Comparison of ENCODE assay signal across 8 mouse cellular contexts in genomic region chr10:54074247-54074608, GRCm38 (mm10). TPM values are rescaled to one million over a fixed set of nuclear protein-coding genes. Genes with fewer than 3 reads are reported as not detected.
DNase-seq lines count a peak whose midpoint lies in the region; ATAC-seq and TF ChIP-seq lines count a peak whose summit lies in the region.

No protein-coding gene starts in this region.

- H3K27me3 ChIP-seq in C2C12 (ENCODE audit: control insufficient read depth, insufficient read depth, insufficient read length), result no peaks in the 10 kb centered on the region
- H3K27me3 ChIP-seq in embryonic facial prominence, embryonic 14.5 days (replicated peaks; ENCODE audit: control insufficient read depth, insufficient read depth, low read length), result no peaks in the 10 kb centered on the region; the same call in 1 of the 2 replicates
- H3K27me3 ChIP-seq in hindbrain, postnatal 0 days (ENCODE audit: insufficient read depth, low read length), result no peaks in the 10 kb centered on the region

- H3K4me1 ChIP-seq in embryonic facial prominence, embryonic 14.5 days (ENCODE audit: control insufficient read depth, insufficient read depth, low read length), result peaks cover 18% of the 10 kb centered on the region
- no peaks in the 10 kb centered on the region for H3K4me1 ChIP-seq in hindbrain, postnatal 0 days (ENCODE audit: insufficient read depth, low read length)

- H3K27ac ChIP-seq in embryonic facial prominence, embryonic 14.5 days (replicated peaks; ENCODE audit: low read depth, low read length), result no peak overlapping the region
- H3K27ac ChIP-seq in hindbrain, postnatal 0 days, result no peak overlapping the region
- H3K27ac ChIP-seq in macrophage, result peak overlapping the region; percentile 32

- H3K9ac ChIP-seq in embryonic facial prominence, embryonic 14.5 days (ENCODE audit: low read depth, low read length), result peak overlapping the region; percentile 73
- peak overlapping the region; percentile 62 for H3K9ac ChIP-seq in hindbrain, postnatal 0 days (replicated peaks; ENCODE audit: low read length)

- H3K4me3 ChIP-seq in C2C12 (ENCODE audit: insufficient read depth, poor library complexity, severe bottlenecking), result peak overlapping the region; percentile 65
- H3K4me3 ChIP-seq in embryonic facial prominence, embryonic 14.5 days (ENCODE audit: low read depth, low read length), result peak overlapping the region; percentile 80
- H3K4me3 ChIP-seq in hindbrain, postnatal 0 days (ENCODE audit: low read length), result peak overlapping the region; percentile 80
- peak overlapping the region; percentile 78 for H3K4me3 ChIP-seq in macrophage (ENCODE audit: inconsistent target)

- H3K79me2 ChIP-seq in C2C12 (ENCODE audit: control insufficient read depth, insufficient read depth) (peaks cover 25% of the 10 kb centered on the region), macrophage (ENCODE audit: inconsistent target) (peaks cover 59% of the 10 kb centered on the region)

- H3K36me3 ChIP-seq in C2C12 (ENCODE audit: control insufficient read depth, insufficient read depth) (peaks cover 10% of the 10 kb centered on the region), macrophage (ENCODE audit: inconsistent target) (peaks cover 6% of the 10 kb centered on the region; the same call in 1 of the 2 replicates)
- no peaks in the 10 kb centered on the region for H3K36me3 ChIP-seq in embryonic facial prominence, embryonic 14.5 days (ENCODE audit: control insufficient read depth, insufficient read depth, low read length)
- H3K36me3 ChIP-seq in hindbrain, postnatal 0 days (ENCODE audit: insufficient read depth, low read length), result no peaks in the 10 kb centered on the region

- H3K79me3 ChIP-seq in C2C12 (ENCODE audit: low read depth), result no peaks in the 10 kb centered on the region

- ATAC-seq in cerebellum, adult (ENCODE audit: insufficient number of reproducible peaks, low FRiP score, low TSS enrichment), result 0 out of 2 replicates have a peak, but pooled peaks have one; percentile 1
- no peak for ATAC-seq in embryonic facial prominence, embryonic 14.5 days (ENCODE audit: low read depth)
- ATAC-seq in hindbrain, postnatal 0 days, result no peak

- peak overlapping the region; percentile 98 for H3K4me2 ChIP-seq in embryonic facial prominence, embryonic 14.5 days (ENCODE audit: low read depth, low read length)
- peak overlapping the region; percentile 99 for H3K4me2 ChIP-seq in hindbrain, postnatal 0 days (ENCODE audit: low read depth, low read length)

- peak overlapping the region; percentile 45 for H3ac ChIP-seq in C2C12 (ENCODE audit: control insufficient read depth, insufficient read length, low read depth)

- no peak for TF ChIP-seq CTCF in C2C12 (IDR thresholded peaks at IDR 0.05; ENCODE audit: control insufficient read depth, insufficient read depth, insufficient read length)
- TF ChIP-seq CTCF in hindbrain, postnatal 0 days (IDR thresholded peaks at IDR 0.05; ENCODE audit: low read depth), result no peak

- no peak for DNase-seq in cerebellum, adult 9-10 months
- no peak for DNase-seq in embryonic facial prominence, embryonic 14.5 days (ENCODE audit: low spot score)
- no peak for DNase-seq in hindbrain, postnatal 0 days (ENCODE audit: low spot score)
- peak; percentile 72 for DNase-seq in thymus, postnatal 14 days
- no peak for DNase-seq in right cerebral cortex, postnatal 25 days

- WGBS in embryonic facial prominence, embryonic 14.5 days, result under 1% methylated on average over 14 of the region's 14 CpGs
- 2% methylated on average over 14 of the region's 14 CpGs for WGBS in hindbrain, postnatal 0 days
- 1% methylated on average over 14 of the region's 14 CpGs for WGBS in macrophage (ENCODE audit: missing documents)

- H3K9me3 ChIP-seq in embryonic facial prominence, embryonic 14.5 days (ENCODE audit: control insufficient read depth, low read length), result no peaks in the 10 kb centered on the region
- H3K9me3 ChIP-seq in hindbrain, postnatal 0 days (ENCODE audit: low read length), result no peaks in the 10 kb centered on the region

TF ChIP-seq in C2C12, 6 proteins besides CTCF, POLR2A, EP300 and RAD21:
- TF ChIP-seq FOSL1 (IDR thresholded peaks at IDR 0.05; ENCODE audit: insufficient read depth, low read length, poor library complexity, severe bottlenecking), result no peak
- TF ChIP-seq MYOG (IDR thresholded peaks at IDR 0.05; ENCODE audit: control insufficient read depth, extremely low read depth, insufficient read length), result no peak
- no peak for TF ChIP-seq MYOD1 (IDR thresholded peaks at IDR 0.05; ENCODE audit: control insufficient read depth, insufficient read length, low read depth)
- no peak for TF ChIP-seq CEBPB (IDR thresholded peaks at IDR 0.05; ENCODE audit: low read depth)
- TF ChIP-seq USF1 (IDR thresholded peaks at IDR 0.05; ENCODE audit: low read depth), result no peak
- no peak for TF ChIP-seq MAX (IDR thresholded peaks at IDR 0.05)

RNA-seq across cellular contexts. Expression of gene Man1a, which starts 2.2 kb away (rescaled TPM):
- 4.2 TPM for polyA plus RNA-seq in C2C12 (2012; fragmentation: generic; extraction: Trizol)
- 11.3 and 12.8 TPM in 2 replicates for polyA plus RNA-seq in embryonic facial prominence, embryonic 14.5 days (2014; fragmentation: Nextera tagmentation; extraction: Ambion mirVana)
- total RNA-seq in hindbrain, postnatal 0 days (2014; rRNA removed), result 15.1 and 16.1 TPM in 2 replicates
- 4.2 and 4.3 TPM in 2 replicates for polyA plus RNA-seq in hindbrain, postnatal 0 days (2015; fragmentation: Nextera tagmentation; extraction: Ambion mirVana)
- 100 to 1,000 TPM in 25 of 26 experiments, 10 to 100 TPM in 1; 89.6 to 892 (median 168) TPM for total RNA-seq in macrophage (2018; cell fraction: chromatin; rRNA removed)
- 100 to 1,000 TPM in 11 of 26 experiments, 10 to 100 TPM in 15; 39.7 to 175 (median 78.7) TPM for total RNA-seq in macrophage (2018; cell fraction: cytosol; rRNA removed)
- 100 to 1,000 TPM; 112 to 558 (median 184) TPM for total RNA-seq in macrophage (2018; cell fraction: nucleus; rRNA removed)
- 78.0 to 86.5 TPM (median 79.4 TPM) in 3 replicates for polyA plus RNA-seq in macrophage (2018)
